8 mouse cellular contexts compared by ENCODE assay signal in genomic region chr9:122027914-122028745, GRCm38 (mm10). TPM values are rescaled to one million over a fixed set of nuclear protein-coding genes. Genes with fewer than 3 reads are reported as not detected.
DNase-seq lines count a peak whose midpoint lies in the region; ATAC-seq lines count a peak whose summit lies in the region.

No protein-coding gene starts in this region.

- peaks cover 6% of the 10 kb centered on the region; the same call in 1 of the 2 replicates for H3K4me1 ChIP-seq in hindbrain, embryonic 14.5 days (replicated peaks; ENCODE audit: control insufficient read depth, insufficient read depth, low read length)
- H3K4me1 ChIP-seq in hindbrain, embryonic 11.5 days (replicated peaks; ENCODE audit: control insufficient read depth, insufficient read depth, low read length): no peaks in the 10 kb centered on the region
- H3K4me1 ChIP-seq in intestine, embryonic 14.5 days (replicated peaks; ENCODE audit: control insufficient read depth, insufficient read depth, low read length): peaks cover 21% of the 10 kb centered on the region

- DNase-seq in hindbrain, embryonic 14.5 days (ENCODE audit: low spot score): no peak
- DNase-seq in hindbrain, embryonic 11.5 days (ENCODE audit: low spot score): no peak
- DNase-seq in gastrocnemius, adult 18-20 months (ENCODE audit: low spot score): peak; percentile 79
- DNase-seq in intestine, embryonic 14.5 days (ENCODE audit: low spot score): no peak
- peak; percentile 72 to 85 for DNase-seq in lung, adult 18-20 months
- DNase-seq in left cerebral cortex, postnatal 4 days: no peak
- no peak for DNase-seq in layer of hippocampus, postnatal 14 days (ENCODE audit: low spot score in 2 of 2)
- no peak for DNase-seq in urinary bladder, postnatal 10 days (ENCODE audit: low spot score)

- intact Hi-C loops in left cerebral cortex, postnatal 4 days (cut with DNase I): loop anchor here (10.0 kb wide), 1 partner anchor 97 kb away; no protein-coding TSS in a partner anchor

- H3K9me3 ChIP-seq in hindbrain, embryonic 14.5 days (ENCODE audit: control insufficient read depth, low read length): no peaks in the 10 kb centered on the region
- H3K9me3 ChIP-seq in hindbrain, embryonic 11.5 days (ENCODE audit: control insufficient read depth, low read length): no peaks in the 10 kb centered on the region
- H3K9me3 ChIP-seq in intestine, embryonic 14.5 days (ENCODE audit: control insufficient read depth, low read length): no peaks in the 10 kb centered on the region

- no peaks in the 10 kb centered on the region for H3K27me3 ChIP-seq in hindbrain, embryonic 14.5 days (ENCODE audit: control insufficient read depth, insufficient read depth, low read length)
- H3K27me3 ChIP-seq in hindbrain, embryonic 11.5 days (ENCODE audit: control insufficient read depth, insufficient read depth, low read length): no peaks in the 10 kb centered on the region
- H3K27me3 ChIP-seq in intestine, embryonic 14.5 days (replicated peaks; ENCODE audit: control insufficient read depth, insufficient read depth, low read length): no peaks in the 10 kb centered on the region

- H3K36me3 ChIP-seq in hindbrain, embryonic 14.5 days (replicated peaks; ENCODE audit: control insufficient read depth, insufficient read depth): no peaks in the 10 kb centered on the region
- no peaks in the 10 kb centered on the region for H3K36me3 ChIP-seq in hindbrain, embryonic 11.5 days (ENCODE audit: control insufficient read depth, insufficient read depth, low read length)
- no peaks in the 10 kb centered on the region for H3K36me3 ChIP-seq in intestine, embryonic 14.5 days (ENCODE audit: control insufficient read depth, insufficient read depth, low read length)

- WGBS in hindbrain, embryonic 14.5 days: 82% methylated on average over 11 of the region's 11 CpGs
- WGBS in hindbrain, embryonic 11.5 days: 83% methylated on average over 11 of the region's 11 CpGs
- WGBS in intestine, embryonic 14.5 days: 67% methylated on average over 11 of the region's 11 CpGs

- ATAC-seq in hindbrain, embryonic 14.5 days (ENCODE audit: low FRiP score): no peak
- ATAC-seq in hindbrain, embryonic 11.5 days (ENCODE audit: low FRiP score): no peak
- no peak for ATAC-seq in intestine, embryonic 14.5 days (replicated peaks; ENCODE audit: low FRiP score, low TSS enrichment, low read depth)

- H3K4me3 ChIP-seq in hindbrain, embryonic 14.5 days (replicated peaks; ENCODE audit: low read length): no peak overlapping the region
- no peak overlapping the region for H3K4me3 ChIP-seq in hindbrain, embryonic 11.5 days (ENCODE audit: low read depth, low read length)
- H3K4me3 ChIP-seq in intestine, embryonic 14.5 days (ENCODE audit: low read depth, low read length): no peak overlapping the region

- H3K27ac ChIP-seq in hindbrain, embryonic 14.5 days: peak overlapping the region; percentile 33; the same call in 1 of the 2 replicates
- no peak overlapping the region for H3K27ac ChIP-seq in hindbrain, embryonic 11.5 days (ENCODE audit: low read depth, low read length)
- peak overlapping the region; percentile 34 for H3K27ac ChIP-seq in intestine, embryonic 14.5 days (ENCODE audit: low read depth)

- H3K4me2 ChIP-seq in hindbrain, embryonic 14.5 days (replicated peaks): no peak overlapping the region
- no peak overlapping the region for H3K4me2 ChIP-seq in hindbrain, embryonic 11.5 days (replicated peaks; ENCODE audit: low read depth, low read length)
- no peak overlapping the region for H3K4me2 ChIP-seq in intestine, embryonic 14.5 days (ENCODE audit: low read length)

- H3K9ac ChIP-seq in hindbrain, embryonic 14.5 days: no peak overlapping the region
- no peak overlapping the region for H3K9ac ChIP-seq in hindbrain, embryonic 11.5 days (ENCODE audit: low read depth, low read length)
- H3K9ac ChIP-seq in intestine, embryonic 14.5 days (ENCODE audit: low read length): no peak overlapping the region

RNA-seq across cellular contexts. Expression of gene Pomgnt2, which starts 31.2 kb away (rescaled TPM):
- 28.6 and 29.4 TPM in 2 replicates for polyA plus RNA-seq in hindbrain, embryonic 14.5 days (2014; fragmentation: Nextera tagmentation; extraction: Ambion mirVana)
- polyA plus RNA-seq in hindbrain, embryonic 11.5 days (2014; fragmentation: Nextera tagmentation; extraction: Ambion mirVana): 8.8 and 9.6 TPM in 2 replicates
- 10 to 100 TPM; 15.9 to 16.6 TPM for total RNA-seq in gastrocnemius, adult 18-20 months (2021)
- 12.8 and 13.2 TPM in 2 replicates for polyA plus RNA-seq in intestine, embryonic 14.5 days (2014; fragmentation: Nextera tagmentation; extraction: Ambion mirVana)
- total RNA-seq in left cerebral cortex, postnatal 4 days (2021): 10 to 100 TPM; 31.5 to 35.8 TPM
- 10 to 100 TPM; 39.0 to 39.2 TPM for total RNA-seq in layer of hippocampus, postnatal 14 days (2021)

Comparison
In these comparisons a context has a peak if more than half of its experiments do, and no peak if none do; other contexts are left out.
1. DNase-seq: peak in gastrocnemius, adult 18-20 months (single experiment) and lung, adult 18-20 months (2 of 2); none in hindbrain, embryonic 14.5 days (single experiment), hindbrain, embryonic 11.5 days (single experiment), intestine, embryonic 14.5 days (single experiment), left cerebral cortex, postnatal 4 days (single experiment), layer of hippocampus, postnatal 14 days (0 of 2) and urinary bladder, postnatal 10 days (single experiment).